Mouse (Mus musculus) G1E (cell line): ENCODE data around the gene Ube2d2b.

Experiments
- CTCF ChIP-seq: IDR thresholded peaks from 2 replicates; pipeline ENCODE4 v1.5.1; 2012; ENCODE audit warnings: low read depth, low read length, inconsistent platforms, mixed read lengths
- POLR2AphosphoS5 ChIP-seq: IDR thresholded peaks from 2 replicates; pipeline ENCODE4 v1.6.1; 2012; ENCODE audit warnings: low read depth, low read length, inconsistent platforms; ENCODE audit not compliant: insufficient replicate concordance

DNA sequence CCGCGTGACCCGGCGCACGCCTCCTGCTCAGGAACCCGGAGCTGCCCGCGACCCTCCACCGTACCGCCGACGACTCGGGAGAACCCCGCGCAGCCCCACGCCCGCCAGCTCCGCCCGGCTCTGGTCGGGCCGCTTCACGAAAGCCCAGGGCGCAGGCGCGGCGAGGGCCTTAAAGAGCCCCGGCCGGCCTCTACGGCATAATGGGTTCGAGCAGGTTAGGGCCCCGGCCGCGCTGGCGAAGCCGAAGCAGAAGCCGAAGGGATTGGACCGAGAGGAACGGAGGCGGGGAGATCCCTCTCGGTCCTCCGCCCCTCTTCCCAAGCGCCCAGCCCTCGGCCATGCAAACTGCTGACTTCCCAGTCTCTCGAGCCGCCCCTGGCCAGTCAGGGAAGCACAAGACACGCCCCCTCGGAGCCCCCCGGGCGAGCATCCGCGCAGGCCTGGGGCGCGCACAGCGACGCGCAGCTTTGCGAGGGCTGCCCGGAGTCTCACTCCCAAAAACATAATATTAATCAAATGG, 39.1 kb downstream of the Ube2d2b start:
- TF ChIP-seq POLR2AphosphoS5: no peak
- TF ChIP-seq CTCF: no peak
